Mouse (Mus musculus) induced T-regulatory cell, adult 2 months (primary cell): ENCODE measurements around the gene Polr2g.

ENCODE experiments used
- DNase-seq: peaks from one replicate; pipeline ENCODE4 v3.0.0-alpha.2; 2012; ENCODE audit warnings: low read depth

Gene Polr2g

GRCm38 (mm10) chr19:8818301-8818798 is 20.0 kb upstream of the Polr2g start:
- no peak for DNase-seq

GRCm38 (mm10) chr19:8817001-8817400 is 18.6 kb upstream of the Polr2g start:
- DNase-seq = no peak

- DNase-seq = no peak
Measured at GRCm38 (mm10) chr19:8815812-8816211, 17.4 kb upstream of the Polr2g start.

- DNase-seq = peak; percentile 48
Measured at GRCm38 (mm10) chr19:8806810-8807209, 8.4 kb upstream of the Polr2g start.

GRCm38 (mm10) chr19:8803879-8804660 is 5.7 kb upstream of the Polr2g start:
- DNase-seq = no peak

GRCm38 (mm10) chr19:8803204-8803780 is 4.9 kb upstream of the Polr2g start:
- DNase-seq = no peak

- peak; percentile 98 for DNase-seq
Measured at GRCm38 (mm10) chr19:8802130-8802821, 3.9 kb upstream of the Polr2g start, which contains the start of gene Zbtb3. TSS of gene Zbtb3 (plus strand) at chr19:8802555.

GRCm38 (mm10) chr19:8798947-8799315 is 554 bp upstream of the Polr2g start:
- DNase-seq = no peak

GRCm38 (mm10) chr19:8790171-8790570 is 8.2 kb downstream of the Polr2g start:
- no peak for DNase-seq

GRCm38 (mm10) chr19:8789171-8789570 is 9.2 kb downstream of the Polr2g start:
- no peak for DNase-seq

GRCm38 (mm10) chr19:8788521-8788920 is 9.9 kb downstream of the Polr2g start:
- DNase-seq = no peak

GRCm38 (mm10) chr19:8786008-8786781 is 12.2 kb downstream of the Polr2g start, which contains the start of gene Taf6l:
TSS of gene Taf6l (minus strand) at chr19:8786417.
- DNase-seq = peak; percentile 97

- DNase-seq = no peak
Measured at GRCm38 (mm10) chr19:8774951-8775421, 23.4 kb downstream of the Polr2g start.

- DNase-seq = peak; percentile 99
Measured at GRCm38 (mm10) chr19:8774086-8774835, 24.1 kb downstream of the Polr2g start, which contains the start of gene Tmem179b. TSS of gene Tmem179b (minus strand) at chr19:8774467.

- no peak for DNase-seq
Measured at GRCm38 (mm10) chr19:8773409-8773808, 25.0 kb downstream of the Polr2g start.

- no peak for DNase-seq
Measured at GRCm38 (mm10) chr19:8772996-8773395, 25.4 kb downstream of the Polr2g start.

- peak; percentile 91 for DNase-seq
Measured at GRCm38 (mm10) chr19:8770567-8771270, 27.7 kb downstream of the Polr2g start, which contains the start of gene Tmem223. TSS of gene Tmem223 (plus strand) at chr19:8770996.

- DNase-seq = no peak
Measured at GRCm38 (mm10) chr19:8765562-8765961, 32.8 kb downstream of the Polr2g start.

GRCm38 (mm10) chr19:8763276-8763675 is 35.1 kb downstream of the Polr2g start:
- DNase-seq = no peak

- DNase-seq = peak; percentile 52
Measured at GRCm38 (mm10) chr19:8760757-8761156, 37.6 kb downstream of the Polr2g start.
